Mouse (Mus musculus): Measurements from ENCODE around the gene Neto2.

Neto2 gene

GRCm38 (mm10) chr8:85597413-85598191, 103.1 kb downstream of the Neto2 start:
- no peaks in the 10 kb centered on the region for H3K9me3 ChIP-seq (ENCODE audit: low read length)
- H3K27me3 ChIP-seq (ENCODE audit: insufficient read depth, low read length), result no peaks in the 10 kb centered on the region
- H3K4me1 ChIP-seq (replicated peaks; ENCODE audit: low read depth, low read length), result peaks cover 32% of the 10 kb centered on the region
- TF ChIP-seq CTCF (conservative IDR thresholded peaks at IDR 0.05; ENCODE audit: low read length) (no peak), NANOG (IDR thresholded peaks at IDR 0.05; ENCODE audit: borderline replicate concordance, low read length) (no peak), POU5F1 (IDR thresholded peaks at IDR 0.05; ENCODE audit: borderline replicate concordance, low read length) (no peak)
- H3K36me3 ChIP-seq (ENCODE audit: insufficient read depth, low read length), result no peaks in the 10 kb centered on the region
- H3K4me3 ChIP-seq (replicated peaks; ENCODE audit: low read length), result no peak overlapping the region

- no peak for TF ChIP-seq NANOG (IDR thresholded peaks at IDR 0.05; ENCODE audit: borderline replicate concordance, low read length)
- no peak for TF ChIP-seq CTCF (conservative IDR thresholded peaks at IDR 0.05; ENCODE audit: low read length)
- TF ChIP-seq POU5F1 (IDR thresholded peaks at IDR 0.05; ENCODE audit: borderline replicate concordance, low read length), result no peak
- Histone ChIP-seq H3K36me3 (ENCODE audit: insufficient read depth, low read length) (no peaks in the 10 kb centered on the region), H3K4me3 (replicated peaks; ENCODE audit: low read length) (no peak overlapping the region), H3K9me3 (ENCODE audit: low read length) (0 out of 2 replicates have a peak, but pooled peaks cover 2% of the 10 kb centered on the region), H3K4me1 (replicated peaks; ENCODE audit: low read depth, low read length) (peaks cover 38% of the 10 kb centered on the region), H3K27me3 (ENCODE audit: insufficient read depth, low read length) (no peaks in the 10 kb centered on the region)
These were observed 105.3 kb downstream of the Neto2 start for GRCm38 (mm10) chr8:85595391-85595790.

GRCm38 (mm10) chr8:85594983-85595382, 105.7 kb downstream of the Neto2 start:
- Histone ChIP-seq H3K36me3 (ENCODE audit: insufficient read depth, low read length) (no peaks in the 10 kb centered on the region), H3K27me3 (ENCODE audit: insufficient read depth, low read length) (no peaks in the 10 kb centered on the region), H3K9me3 (ENCODE audit: low read length) (peaks cover 6% of the 10 kb centered on the region), H3K4me3 (replicated peaks; ENCODE audit: low read length) (no peak overlapping the region), H3K4me1 (replicated peaks; ENCODE audit: low read depth, low read length) (peaks cover 38% of the 10 kb centered on the region)
- TF ChIP-seq POU5F1 (IDR thresholded peaks at IDR 0.05; ENCODE audit: borderline replicate concordance, low read length) (no peak), NANOG (IDR thresholded peaks at IDR 0.05; ENCODE audit: borderline replicate concordance, low read length) (no peak), CTCF (conservative IDR thresholded peaks at IDR 0.05; ENCODE audit: low read length) (no peak)

GRCm38 (mm10) chr8:85593324-85593723, 107.4 kb downstream of the Neto2 start:
- no peaks in the 10 kb centered on the region for H3K27me3 ChIP-seq (ENCODE audit: insufficient read depth, low read length)
- H3K36me3 ChIP-seq (ENCODE audit: insufficient read depth, low read length), result peaks cover 6% of the 10 kb centered on the region
- H3K9me3 ChIP-seq (ENCODE audit: low read length), result peaks cover 22% of the 10 kb centered on the region
- TF ChIP-seq CTCF (conservative IDR thresholded peaks at IDR 0.05; ENCODE audit: low read length) (no peak), POU5F1 (IDR thresholded peaks at IDR 0.05; ENCODE audit: borderline replicate concordance, low read length) (no peak), NANOG (IDR thresholded peaks at IDR 0.05; ENCODE audit: borderline replicate concordance, low read length) (no peak)
- H3K4me1 ChIP-seq (replicated peaks; ENCODE audit: low read depth, low read length), result peaks cover 40% of the 10 kb centered on the region
- no peak overlapping the region for H3K4me3 ChIP-seq (replicated peaks; ENCODE audit: low read length)

- TF ChIP-seq POU5F1 (IDR thresholded peaks at IDR 0.05; ENCODE audit: borderline replicate concordance, low read length) (no peak), CTCF (conservative IDR thresholded peaks at IDR 0.05; ENCODE audit: low read length) (no peak), NANOG (IDR thresholded peaks at IDR 0.05; ENCODE audit: borderline replicate concordance, low read length) (no peak)
- H3K27me3 ChIP-seq (ENCODE audit: insufficient read depth, low read length), result no peaks in the 10 kb centered on the region
- H3K4me3 ChIP-seq (replicated peaks; ENCODE audit: low read length), result no peak overlapping the region
- peaks cover 9% of the 10 kb centered on the region for H3K36me3 ChIP-seq (ENCODE audit: insufficient read depth, low read length)
- peaks cover 26% of the 10 kb centered on the region for H3K4me1 ChIP-seq (replicated peaks; ENCODE audit: low read depth, low read length)
- peaks cover 40% of the 10 kb centered on the region for H3K9me3 ChIP-seq (ENCODE audit: low read length)
These were observed 109.2 kb downstream of the Neto2 start for GRCm38 (mm10) chr8:85591532-85591931.

- Histone ChIP-seq H3K27me3 (ENCODE audit: insufficient read depth, low read length) (no peaks in the 10 kb centered on the region), H3K9me3 (ENCODE audit: low read length) (peaks cover 53% of the 10 kb centered on the region), H3K36me3 (ENCODE audit: insufficient read depth, low read length) (peaks cover 9% of the 10 kb centered on the region), H3K4me3 (replicated peaks; ENCODE audit: low read length) (no peak overlapping the region), H3K4me1 (replicated peaks; ENCODE audit: low read depth, low read length) (peaks cover 23% of the 10 kb centered on the region)
- no peak for TF ChIP-seq CTCF (conservative IDR thresholded peaks at IDR 0.05; ENCODE audit: low read length)
- TF ChIP-seq NANOG (IDR thresholded peaks at IDR 0.05; ENCODE audit: borderline replicate concordance, low read length), result no peak
- TF ChIP-seq POU5F1 (IDR thresholded peaks at IDR 0.05; ENCODE audit: borderline replicate concordance, low read length), result no peak
These were observed 110.5 kb downstream of the Neto2 start for GRCm38 (mm10) chr8:85590258-85590657.

- no peak overlapping the region for H3K4me3 ChIP-seq (replicated peaks; ENCODE audit: low read length)
- peaks cover 11% of the 10 kb centered on the region for H3K4me1 ChIP-seq (replicated peaks; ENCODE audit: low read depth, low read length)
- no peaks in the 10 kb centered on the region for H3K27me3 ChIP-seq (ENCODE audit: insufficient read depth, low read length)
- H3K36me3 ChIP-seq (ENCODE audit: insufficient read depth, low read length), result peaks cover 9% of the 10 kb centered on the region
- no peak for TF ChIP-seq NANOG (IDR thresholded peaks at IDR 0.05; ENCODE audit: borderline replicate concordance, low read length)
- TF ChIP-seq CTCF (conservative IDR thresholded peaks at IDR 0.05; ENCODE audit: low read length), result no peak
- no peak for TF ChIP-seq POU5F1 (IDR thresholded peaks at IDR 0.05; ENCODE audit: borderline replicate concordance, low read length)
- H3K9me3 ChIP-seq (ENCODE audit: low read length), result peaks cover 69% of the 10 kb centered on the region
These were observed 112.1 kb downstream of the Neto2 start for GRCm38 (mm10) chr8:85588596-85588995.

Data from E14TG2a.4 (cell line).